Mouse (Mus musculus): Measurements from ENCODE around the gene Adamts2.

The Adamts2 gene

GRCm38 (mm10) chr11:50601641-50602355, at the start of gene Adamts2:
Gene Adamts2, plus strand, starts transcription at chr11:50602084.
- peak; percentile 90 for DNase-seq (ENCODE audit: low read depth)

- no peak for DNase-seq (ENCODE audit: low read depth)
Observed at GRCm38 (mm10) chr11:50557064-50557463, 44.8 kb upstream of the Adamts2 start.

- peak; percentile 51 for DNase-seq (ENCODE audit: low read depth)
Observed at GRCm38 (mm10) chr11:50559108-50559507, 42.8 kb upstream of the Adamts2 start.

GRCm38 (mm10) chr11:50565466-50566211, 36.2 kb upstream of the Adamts2 start:
- no peak for DNase-seq (ENCODE audit: low read depth)

GRCm38 (mm10) chr11:50571448-50571847, 30.4 kb upstream of the Adamts2 start:
- no peak for DNase-seq (ENCODE audit: low read depth)

- no peak for DNase-seq (ENCODE audit: low read depth)
Observed at GRCm38 (mm10) chr11:50576521-50576920, 25.4 kb upstream of the Adamts2 start.

GRCm38 (mm10) chr11:50587026-50587425, 14.9 kb upstream of the Adamts2 start:
- peak; percentile 65 for DNase-seq (ENCODE audit: low read depth)

GRCm38 (mm10) chr11:50587787-50588186, 14.1 kb upstream of the Adamts2 start:
- DNase-seq (ENCODE audit: low read depth), result peak; percentile 75

- peak; percentile 30 for DNase-seq (ENCODE audit: low read depth)
Observed at GRCm38 (mm10) chr11:50589060-50589459, 12.8 kb upstream of the Adamts2 start.

GRCm38 (mm10) chr11:50591053-50591452, 10.8 kb upstream of the Adamts2 start:
- no peak for DNase-seq (ENCODE audit: low read depth)

- DNase-seq (ENCODE audit: low read depth), result no peak
Observed at GRCm38 (mm10) chr11:50592892-50593553, 8.9 kb upstream of the Adamts2 start.

- DNase-seq (ENCODE audit: low read depth), result no peak
Observed at GRCm38 (mm10) chr11:50596571-50596970, 5.3 kb upstream of the Adamts2 start.

GRCm38 (mm10) chr11:50599156-50599555, 2.7 kb upstream of the Adamts2 start:
- no peak for DNase-seq (ENCODE audit: low read depth)

- DNase-seq (ENCODE audit: low read depth), result peak; percentile 85
Observed at GRCm38 (mm10) chr11:50602356-50603081, 635 bp downstream of the Adamts2 start.

GRCm38 (mm10) chr11:50603082-50603910, 1.4 kb downstream of the Adamts2 start:
- DNase-seq (ENCODE audit: low read depth), result no peak

- DNase-seq (ENCODE audit: low read depth), result no peak
Observed at GRCm38 (mm10) chr11:50604371-50604770, 2.5 kb downstream of the Adamts2 start.

GRCm38 (mm10) chr11:50611181-50611580, 9.3 kb downstream of the Adamts2 start:
- DNase-seq (ENCODE audit: low read depth), result no peak

- no peak for DNase-seq (ENCODE audit: low read depth)
Observed at GRCm38 (mm10) chr11:50617015-50617543, 15.2 kb downstream of the Adamts2 start.

GRCm38 (mm10) chr11:50620926-50621325, 19.0 kb downstream of the Adamts2 start:
- DNase-seq (ENCODE audit: low read depth), result no peak

GRCm38 (mm10) chr11:50621364-50621763, 19.5 kb downstream of the Adamts2 start:
- DNase-seq (ENCODE audit: low read depth), result no peak

GRCm38 (mm10) chr11:50622238-50622726, 20.4 kb downstream of the Adamts2 start:
- DNase-seq (ENCODE audit: low read depth), result peak; percentile 94

Data from NIH3T3 (cell line).